Mouse (Mus musculus) erythroid progenitor cell, adult 5-6 weeks (primary cell): ENCODE results near the gene Pacsin2. TPM values are rescaled to one million over a fixed set of nuclear protein-coding genes. Genes with fewer than 3 reads are reported as not detected.

Source experiments
- ATAC-seq: replicated peaks from 2 replicates; pipeline ENCODE4 v1.8.0; 2016; ENCODE audit warnings: moderate number of reproducible peaks, mild to moderate bottlenecking, moderate TSS enrichment, inconsistent platforms; ENCODE audit not compliant: poor library complexity, low FRiP score, severe bottlenecking
- total RNA-seq, 2 experiments: library from RNA; stranded (forward) in 1 of 2; stranded (reverse) in 1 of 2; fragments of 150-400 nt in 1 of 2; fragments of 186-747, 209-891 nt in 1 of 2; gene quantifications; 2 replicates each; pipeline versions ENCODE4 v1.2.3 to v1.2.4; 2015 to 2017; ENCODE audit warnings: low replicate concordance in 2 of 2

Gene Pacsin2
- total RNA-seq, 2 experiments from 2014 or later = 81.7 to 145 TPM

DNA sequence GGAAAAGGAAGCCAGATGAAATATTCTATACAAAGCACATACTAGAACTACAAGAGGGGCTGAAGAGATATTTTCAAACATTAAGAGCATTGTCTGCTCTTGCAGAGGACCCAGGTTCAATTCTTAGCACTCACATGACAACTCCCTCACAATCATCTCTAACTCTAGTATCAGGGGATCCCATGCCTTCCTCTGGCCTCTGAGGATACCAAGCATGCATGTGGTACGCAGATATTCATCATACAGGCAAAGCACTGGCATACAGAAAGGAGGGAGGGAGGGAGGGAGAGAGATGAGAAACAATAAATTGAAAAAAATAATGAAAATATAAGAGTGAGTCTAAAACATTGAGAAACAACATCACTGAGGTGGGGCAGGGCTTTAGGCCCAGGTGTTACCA lies 35.8 kb downstream of the Pacsin2 start:
- no peak for ATAC-seq

DNA sequence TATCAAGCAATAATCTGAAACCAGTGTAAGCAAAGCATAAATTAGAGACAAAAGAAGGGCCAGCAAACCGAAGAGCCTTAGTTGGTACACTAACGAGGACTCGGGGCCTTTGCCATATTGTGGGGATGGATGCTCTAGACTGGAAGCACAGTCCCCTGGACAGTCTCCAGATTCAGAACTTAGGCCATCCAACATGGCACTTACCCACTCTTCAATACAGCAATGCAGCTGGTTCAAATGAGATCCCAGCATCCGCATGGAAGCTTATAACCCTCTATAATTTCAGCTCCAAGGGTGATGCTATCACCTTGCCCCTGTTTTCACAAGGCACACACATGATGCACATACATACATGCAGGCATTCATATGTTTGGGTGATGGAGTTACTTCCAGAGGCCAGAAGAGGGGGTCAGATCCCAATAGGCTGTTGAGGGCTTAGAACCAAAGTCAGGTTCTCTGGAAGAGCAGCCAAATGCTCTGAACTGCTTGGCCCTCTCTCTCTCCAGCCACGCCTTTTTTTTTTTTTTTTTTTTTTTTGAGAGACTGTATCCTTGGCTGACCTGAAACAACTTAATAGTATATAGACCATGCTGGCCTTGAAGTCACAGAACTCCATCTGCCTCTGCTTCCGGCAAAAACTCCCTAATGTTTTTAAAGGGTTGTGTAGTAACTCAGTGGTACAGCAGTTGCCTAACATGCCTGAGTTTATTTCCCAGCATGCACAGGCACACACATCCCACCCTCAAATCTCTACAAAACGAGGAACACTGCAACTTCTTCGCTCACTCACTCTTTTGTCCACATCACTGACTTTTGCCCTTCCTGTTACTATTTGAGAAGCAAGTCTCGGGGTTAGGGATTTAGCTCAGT lies 36.9 kb downstream of the Pacsin2 start:
- no peak for ATAC-seq

GRCm38 (mm10) chr15:83425794-83426193 lies 38.6 kb downstream of the Pacsin2 start:
- ATAC-seq = no peak

GRCm38 (mm10) chr15:83425277-83425676 lies 39.1 kb downstream of the Pacsin2 start:
- no peak; the same call in 1 of the 2 replicates for ATAC-seq

DNA sequence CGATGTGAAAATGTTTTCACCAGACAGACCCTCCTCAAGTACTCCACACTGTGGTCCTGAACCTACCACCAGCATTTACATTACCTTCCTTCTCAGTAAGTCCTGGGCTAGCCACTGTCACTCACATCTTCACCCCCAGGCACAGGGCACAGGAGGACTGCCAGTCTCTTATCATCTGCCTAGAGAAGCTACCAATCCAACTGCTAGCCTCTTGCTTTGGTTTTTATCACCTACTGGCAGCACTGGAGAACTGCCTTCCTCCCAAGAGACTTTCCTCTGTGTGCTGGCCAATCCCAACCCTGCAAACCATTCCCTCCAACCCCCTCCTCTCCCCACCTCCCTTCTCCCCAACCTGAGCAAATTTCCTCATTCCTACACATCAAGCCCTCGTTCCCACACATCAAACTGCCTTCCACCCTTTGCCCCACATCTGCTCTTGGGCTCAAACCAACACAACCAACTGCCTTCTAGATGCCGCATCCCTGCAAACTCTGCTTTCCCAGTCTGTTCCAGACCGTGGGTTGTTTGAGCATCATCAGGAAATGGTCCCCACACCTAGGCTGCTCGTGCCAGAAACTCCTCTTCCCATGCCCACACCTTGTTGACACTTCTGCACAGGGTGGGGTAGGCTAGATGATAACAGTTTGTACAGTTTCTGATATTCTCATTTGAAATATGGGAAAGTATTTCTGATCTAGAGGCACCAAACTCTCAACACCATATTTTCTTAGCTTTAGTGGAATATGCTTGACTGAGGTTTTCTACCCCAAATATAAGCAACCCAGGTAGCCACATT lies 40.6 kb downstream of the Pacsin2 start:
- peak; percentile 82 for ATAC-seq

DNA sequence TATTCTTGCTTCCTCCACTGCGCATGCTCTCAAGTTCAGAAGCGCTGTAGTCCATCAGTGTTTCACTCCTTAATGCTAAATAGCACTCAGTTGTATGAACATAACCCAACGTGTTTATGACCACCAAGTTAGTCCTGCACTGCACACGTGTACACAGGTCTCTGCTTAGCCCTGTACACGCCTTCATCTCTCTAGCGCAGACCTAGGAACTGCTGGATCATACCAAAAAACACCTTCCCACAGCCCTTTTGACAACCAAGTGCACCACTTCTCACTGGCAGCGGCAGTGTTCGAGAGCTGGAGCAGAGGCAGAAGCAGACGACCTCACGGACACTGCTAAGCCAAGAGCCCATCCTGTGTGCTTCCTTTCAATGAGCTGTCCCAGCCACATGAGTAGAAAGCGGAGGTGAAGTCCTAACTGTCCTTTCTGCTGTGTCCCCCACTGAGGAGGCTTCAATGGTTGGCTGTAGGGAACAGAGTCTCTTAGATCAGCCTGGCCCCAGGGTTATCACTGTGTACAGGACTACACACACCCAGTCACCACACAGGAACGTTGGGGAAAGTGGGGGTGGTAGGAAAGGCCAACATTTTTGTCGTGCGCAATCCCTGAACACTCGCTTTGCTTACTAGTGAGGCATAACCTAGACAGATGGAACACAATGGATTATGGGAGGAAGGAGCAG lies 42.0 kb downstream of the Pacsin2 start:
- ATAC-seq = peak; percentile 75

DNA sequence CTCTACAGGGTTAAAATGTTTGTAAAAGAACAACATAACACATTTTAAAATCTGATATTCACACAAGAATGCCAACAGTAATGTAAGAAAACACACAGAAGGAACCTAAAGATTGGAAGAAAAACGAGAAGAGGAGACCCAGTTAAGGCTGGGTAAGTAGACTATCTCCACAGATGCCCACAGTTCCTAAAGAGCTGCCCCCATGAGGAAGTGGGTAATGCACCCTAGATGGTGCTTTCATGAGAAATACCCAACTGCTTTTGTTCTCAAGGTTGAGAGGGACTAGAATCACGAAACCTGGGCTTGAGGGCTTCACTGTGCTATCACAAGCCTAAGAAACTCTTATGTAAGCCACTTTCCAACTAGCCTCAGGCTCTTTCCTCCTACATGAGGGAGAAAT lies 44.8 kb downstream of the Pacsin2 start:
- ATAC-seq = no peak

GRCm38 (mm10) chr15:83418685-83419084 lies 45.7 kb downstream of the Pacsin2 start:
- no peak for ATAC-seq

- no peak for ATAC-seq
Observed at GRCm38 (mm10) chr15:83417916-83418315, 46.5 kb downstream of the Pacsin2 start.

GRCm38 (mm10) chr15:83417407-83417806 lies 47.0 kb downstream of the Pacsin2 start:
- ATAC-seq = no peak

DNA sequence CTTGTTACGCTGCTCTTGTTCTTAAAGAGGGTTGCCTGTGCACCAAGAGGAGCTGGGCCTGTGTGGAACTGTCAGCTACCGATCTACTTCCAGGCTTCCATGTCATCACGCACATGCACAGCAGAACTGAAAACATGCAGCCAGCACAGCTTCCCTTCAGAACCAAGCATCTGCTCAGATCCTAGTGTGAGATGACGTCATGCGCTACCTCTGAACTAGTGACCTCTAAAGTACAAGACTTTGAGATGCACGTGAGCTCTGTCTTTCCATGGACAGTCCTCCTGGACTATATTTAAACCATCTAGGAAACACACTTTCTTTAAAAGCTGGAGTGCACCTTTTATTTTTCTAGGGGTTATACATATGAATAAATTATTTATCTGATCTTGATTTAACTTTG lies 49.0 kb downstream of the Pacsin2 start:
- ATAC-seq = no peak

DNA sequence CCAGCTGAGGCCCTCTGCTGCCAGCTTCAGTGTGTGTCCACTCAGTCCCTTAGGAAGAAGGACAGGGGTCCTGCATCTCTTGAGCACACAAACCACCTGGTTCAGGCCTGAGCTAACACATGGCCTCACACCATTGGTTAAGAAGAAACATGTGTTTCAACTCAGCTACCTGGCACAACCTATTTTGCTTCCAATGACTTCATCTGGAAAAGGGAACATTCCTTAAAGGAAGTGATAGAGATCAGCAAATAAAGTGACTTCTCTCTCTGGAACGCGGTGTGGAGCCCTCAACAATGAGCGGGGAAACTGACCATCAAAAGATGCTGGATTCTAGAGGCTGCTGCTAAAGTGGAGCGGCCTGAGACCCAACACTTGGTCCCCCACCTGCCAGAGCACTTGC lies 52.8 kb downstream of the Pacsin2 start:
- ATAC-seq = no peak

- no peak for ATAC-seq
Observed at GRCm38 (mm10) chr15:83410735-83411134, 53.7 kb downstream of the Pacsin2 start.

DNA sequence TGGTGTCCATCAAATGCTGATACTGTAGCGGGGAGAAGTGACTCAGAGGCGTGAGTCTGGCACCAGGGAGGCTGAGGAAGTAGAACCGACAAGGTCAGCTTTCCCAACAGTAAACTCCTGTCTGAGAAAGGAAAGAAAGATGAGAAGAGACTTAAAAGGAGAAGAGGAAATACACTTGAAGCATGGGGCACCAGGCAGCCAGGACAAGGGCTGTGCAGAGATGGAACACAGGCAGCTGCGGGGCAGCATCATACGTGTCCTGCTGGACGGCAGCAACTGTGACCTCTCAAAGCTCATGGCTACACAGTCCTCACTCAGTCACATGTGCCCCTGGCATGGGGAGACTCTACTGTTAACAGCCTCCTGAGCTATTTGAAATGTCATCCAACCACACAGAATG lies 54.1 kb downstream of the Pacsin2 start:
- ATAC-seq = no peak

- no peak for ATAC-seq
Observed at GRCm38 (mm10) chr15:83408692-83409442, 55.5 kb downstream of the Pacsin2 start.

- ATAC-seq = no peak
Observed at GRCm38 (mm10) chr15:83408216-83408615, 56.2 kb downstream of the Pacsin2 start.

DNA sequence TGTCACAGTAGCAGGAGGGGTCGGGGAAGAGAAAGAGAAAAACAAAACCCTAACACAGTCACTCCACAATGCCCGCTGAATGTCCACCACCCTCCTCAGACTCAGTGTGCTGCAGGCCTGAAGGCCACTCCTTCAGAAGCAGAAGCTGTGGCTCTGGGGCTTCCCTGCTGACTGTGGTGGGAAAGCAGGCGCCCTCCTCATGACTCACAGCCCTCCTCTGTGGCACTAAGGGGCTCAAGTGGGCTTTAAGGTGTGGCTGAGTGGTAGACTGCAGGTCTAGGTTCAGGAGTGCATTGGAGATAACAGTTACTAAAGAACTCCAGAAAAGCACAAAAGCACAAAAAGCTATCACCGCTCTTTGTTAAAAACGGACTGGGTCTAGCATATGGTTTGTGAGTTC lies 56.9 kb downstream of the Pacsin2 start:
- ATAC-seq = no peak

DNA sequence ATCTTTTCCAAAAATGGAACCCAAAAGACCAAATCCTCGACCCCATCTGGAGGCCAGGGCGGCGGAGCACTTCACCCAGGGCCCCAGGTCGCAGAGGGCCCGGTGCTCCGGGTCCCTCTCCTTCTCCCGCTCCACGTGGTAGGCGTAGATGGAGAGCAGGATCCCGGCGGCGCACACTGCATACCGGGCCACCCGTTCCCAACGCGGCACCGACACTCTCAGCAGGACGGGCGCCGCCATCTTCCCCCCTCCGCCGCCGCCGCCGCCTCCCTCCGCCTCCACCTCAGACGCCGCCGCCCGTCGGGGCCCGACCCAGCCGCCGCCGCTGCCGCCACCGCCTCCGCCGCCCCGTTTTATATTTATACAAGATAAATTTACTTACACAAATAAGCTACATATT lies 58.5 kb downstream of the Pacsin2 start:
- peak; percentile 85 for ATAC-seq

GRCm38 (mm10) chr15:83404008-83404407 lies 60.4 kb downstream of the Pacsin2 start:
- ATAC-seq = peak; percentile 58

DNA sequence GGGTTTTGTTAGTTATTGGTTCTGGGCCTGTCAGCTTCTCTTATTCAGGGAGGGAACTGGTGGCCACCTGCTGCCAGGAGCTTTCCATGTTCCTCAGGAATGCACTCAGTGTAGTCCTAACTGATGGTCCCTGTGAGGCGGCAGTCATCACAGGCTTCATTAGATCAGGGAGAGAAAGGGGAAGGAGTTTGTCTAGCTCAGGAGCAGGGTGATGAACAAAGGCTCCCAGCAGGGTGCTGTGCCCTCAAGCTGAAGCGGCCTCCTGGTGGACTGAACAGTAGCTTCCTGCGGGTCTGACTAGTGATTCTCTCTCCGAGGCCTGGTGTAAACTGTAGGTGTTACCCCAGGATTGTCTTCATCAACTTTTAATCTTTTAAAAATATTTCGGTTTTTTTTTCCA lies 61.4 kb downstream of the Pacsin2 start:
- ATAC-seq = no peak
